Mouse (Mus musculus) liver, embryonic 14.5 days (tissue): Measurements from ENCODE around the gene Sufu.

Experiments
- CTCF ChIP-seq: IDR thresholded peaks from 2 replicates; pipeline ENCODE4 v1.5.1; 2016; ENCODE audit warnings: antibody characterized with exemption, low read depth, control low read depth
- EP300 ChIP-seq: IDR thresholded peaks from 2 replicates; pipeline ENCODE4 v1.6.1; 2016; ENCODE audit warnings: antibody characterized with exemption, low read depth

GRCm38 (mm10) chr19:46375489-46375888, 21.2 kb upstream of the Sufu start:
- TF ChIP-seq CTCF, result no peak
- TF ChIP-seq EP300, result no peak
